Mouse (Mus musculus) mammary gland, adult 2 months (tissue): ENCODE data around the gene Dmrt1. TPM values are rescaled to one million over a fixed set of nuclear protein-coding genes. Genes with fewer than 3 reads are reported as not detected.

ENCODE experiments used
- polyA plus RNA-seq: library from polyadenylated mRNA; depleted of rRNA; stranded (reverse); fragments of >200 nt; gene quantifications from 2 replicates; pipeline ENCODE4 v1.2.3, GENCODE M21; 2012; ENCODE audit warnings: low replicate concordance; rRNA removed

Dmrt1 gene
- polyA plus RNA-seq, result not detected in 2 replicates

GRCm38 (mm10) chr19:25505360-25506196 is at the start of gene Dmrt1:
Dmrt1 (plus strand) TSS chr19:25505618.

GRCm38 (mm10) chr19:25610015-25610410 is 104.6 kb downstream of the Dmrt1 start, which contains the start of gene Dmrt3:
Dmrt3 (plus strand) TSS chr19:25610301.

Other genes starting within 250 kb of the Dmrt1 start
- gene Dmrt3, start 104.7 kb downstream of the Dmrt1 start, polyA plus RNA-seq, result not detected in 2 replicates
- 23.6 and 43.1 TPM in 2 replicates for gene Dmrt2, start 166.8 kb downstream of the Dmrt1 start, polyA plus RNA-seq